Mouse (Mus musculus): ENCODE results near the gene Arhgap15. TPM values are rescaled to one million over a fixed set of nuclear protein-coding genes. Genes with fewer than 3 reads are reported as not detected.

The Arhgap15 gene
- polyA plus RNA-seq, 1 experiment from 2014 or later = 6.0 TPM

DNA sequence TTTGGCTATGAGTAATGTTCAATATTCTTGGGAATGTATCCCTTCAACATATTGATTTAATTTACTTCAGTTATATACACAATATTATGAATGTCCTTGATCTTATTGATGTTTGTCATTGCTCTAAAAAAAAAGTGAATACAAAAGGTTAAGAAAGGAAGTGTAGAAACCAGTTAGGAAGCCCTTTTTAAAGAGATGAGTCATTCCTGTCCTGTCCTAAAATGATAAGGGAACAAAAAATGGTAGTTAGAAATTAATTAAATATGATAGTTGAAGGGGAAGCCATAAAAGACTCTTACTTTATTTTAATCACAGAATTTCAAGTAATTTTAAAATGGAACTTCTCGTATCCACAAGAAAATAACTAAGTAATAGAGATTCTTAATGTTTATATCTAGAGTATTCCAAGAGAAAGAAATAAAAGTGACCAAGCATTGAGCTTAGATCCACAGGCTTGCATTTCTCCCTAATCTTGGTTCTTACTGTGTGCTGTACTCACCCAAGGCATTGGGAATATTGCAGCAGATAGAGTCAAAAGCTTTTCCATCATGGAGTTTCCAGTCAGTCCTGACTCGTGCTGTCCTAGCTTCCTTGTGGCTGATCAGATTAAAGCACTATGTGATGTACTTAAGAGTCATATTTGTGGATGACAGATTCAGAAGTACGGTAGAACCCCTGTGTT lies 291.0 kb downstream of the Arhgap15 start:
- no peak overlapping the region for H3K27ac ChIP-seq (replicated peaks)
- no peak overlapping the region for H3K4me2 ChIP-seq
- ATAC-seq (ENCODE audit: insufficient read depth) = no peak
- H3K36me3 ChIP-seq (replicated peaks) = no peaks in the 10 kb centered on the region
- no peak overlapping the region for H3K9ac ChIP-seq
- H3K27me3 ChIP-seq = no peaks in the 10 kb centered on the region
- H3K9me3 ChIP-seq (replicated peaks) = no peaks in the 10 kb centered on the region
- no peaks in the 10 kb centered on the region for H3K4me1 ChIP-seq (replicated peaks)
- 63% methylated on average over 3 of the region's 3 CpGs for WGBS (ENCODE audit: insufficient replicate concordance)
- no peak overlapping the region for H3K4me3 ChIP-seq (replicated peaks)

GRCm38 (mm10) chr2:44044088-44044487 lies 295.5 kb downstream of the Arhgap15 start:
- no peaks in the 10 kb centered on the region for H3K36me3 ChIP-seq (replicated peaks)
- no peaks in the 10 kb centered on the region for H3K4me1 ChIP-seq (replicated peaks)
- no peak overlapping the region for H3K4me3 ChIP-seq (replicated peaks)
- no peak for ATAC-seq (ENCODE audit: insufficient read depth)
- no peak overlapping the region for H3K4me2 ChIP-seq
- H3K9ac ChIP-seq = no peak overlapping the region
- H3K27me3 ChIP-seq = no peaks in the 10 kb centered on the region
- 52% methylated on average over 2 of the region's 2 CpGs for WGBS (ENCODE audit: insufficient replicate concordance)
- H3K9me3 ChIP-seq (replicated peaks) = no peaks in the 10 kb centered on the region
- H3K27ac ChIP-seq (replicated peaks) = no peak overlapping the region

DNA sequence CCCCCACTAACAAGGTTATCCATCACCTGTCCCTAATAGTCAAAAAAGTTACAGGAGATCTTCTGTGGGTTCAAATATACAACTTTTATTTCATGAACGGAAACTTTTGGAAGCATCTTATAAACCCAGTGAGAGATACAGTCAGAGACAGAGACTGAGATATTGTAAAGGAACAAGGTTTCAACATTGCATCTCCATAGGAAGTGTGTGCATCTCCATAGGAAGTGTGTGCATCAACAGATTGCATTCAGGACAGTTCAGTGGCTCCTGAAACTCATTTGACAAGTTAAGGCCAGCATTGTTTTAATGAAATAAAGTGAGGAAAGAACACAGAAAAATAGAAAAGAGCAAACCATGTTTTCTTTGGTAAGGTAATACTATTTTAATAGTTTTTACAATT lies 296.0 kb downstream of the Arhgap15 start:
- no peak for ATAC-seq (ENCODE audit: insufficient read depth)

GRCm38 (mm10) chr2:44045231-44045630 lies 296.6 kb downstream of the Arhgap15 start:
- no peak overlapping the region for H3K27ac ChIP-seq (replicated peaks)
- WGBS (ENCODE audit: insufficient replicate concordance) = 52% methylated on average over 1 of the region's 1 CpGs
- H3K36me3 ChIP-seq (replicated peaks) = no peaks in the 10 kb centered on the region
- H3K27me3 ChIP-seq = no peaks in the 10 kb centered on the region
- ATAC-seq (ENCODE audit: insufficient read depth) = no peak
- no peaks in the 10 kb centered on the region for H3K9me3 ChIP-seq (replicated peaks)
- H3K4me1 ChIP-seq (replicated peaks) = no peaks in the 10 kb centered on the region
- H3K9ac ChIP-seq = no peak overlapping the region
- H3K4me2 ChIP-seq = no peak overlapping the region
- H3K4me3 ChIP-seq (replicated peaks) = no peak overlapping the region

More for the DNA sequence above, 296.0 kb downstream of the Arhgap15 start:
- Histone ChIP-seq H3K27me3 (no peaks in the 10 kb centered on the region), H3K4me1 (replicated peaks) (no peaks in the 10 kb centered on the region), H3K36me3 (replicated peaks) (no peaks in the 10 kb centered on the region), H3K4me2 (no peak overlapping the region), H3K27ac (replicated peaks) (no peak overlapping the region), H3K9ac (no peak overlapping the region), H3K4me3 (replicated peaks) (no peak overlapping the region), H3K9me3 (replicated peaks) (no peaks in the 10 kb centered on the region)
- WGBS (ENCODE audit: insufficient replicate concordance) = 57% methylated on average over 1 of the region's 1 CpGs

GRCm38 (mm10) chr2:44060306-44060705 lies 311.7 kb downstream of the Arhgap15 start:
- Histone ChIP-seq H3K27me3 (no peaks in the 10 kb centered on the region), H3K4me2 (no peak overlapping the region), H3K36me3 (replicated peaks) (no peaks in the 10 kb centered on the region), H3K9me3 (replicated peaks) (no peaks in the 10 kb centered on the region), H3K27ac (replicated peaks) (no peak overlapping the region), H3K4me1 (replicated peaks) (no peaks in the 10 kb centered on the region), H3K4me3 (replicated peaks) (no peak overlapping the region), H3K9ac (no peak overlapping the region)
- no peak for ATAC-seq (ENCODE audit: insufficient read depth)
- WGBS (ENCODE audit: insufficient replicate concordance) = 75% methylated on average over 9 of the region's 9 CpGs

DNA sequence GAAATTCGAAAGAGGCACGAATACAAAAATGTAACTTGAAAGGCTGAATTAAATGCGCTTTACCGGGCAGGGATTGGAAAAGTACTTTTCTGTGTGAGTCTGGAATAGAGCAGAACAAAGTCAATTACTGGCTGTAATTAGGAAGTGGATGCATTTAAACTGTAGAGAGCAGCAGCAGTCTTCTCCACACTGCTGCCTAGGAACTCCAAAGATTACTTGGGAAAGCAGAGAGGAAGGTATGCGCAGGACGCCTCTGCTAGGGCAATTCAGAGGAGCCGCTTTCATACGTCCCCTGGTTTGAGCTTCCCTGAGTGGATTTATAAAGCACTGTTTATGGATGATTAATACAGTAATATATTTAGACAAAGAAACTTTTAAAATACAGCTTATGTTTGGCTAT lies 312.1 kb downstream of the Arhgap15 start:
- H3K36me3 ChIP-seq (replicated peaks) = no peaks in the 10 kb centered on the region
- no peaks in the 10 kb centered on the region for H3K27me3 ChIP-seq
- no peak overlapping the region for H3K27ac ChIP-seq (replicated peaks)
- ATAC-seq (ENCODE audit: insufficient read depth) = no peak
- no peak overlapping the region for H3K4me2 ChIP-seq
- no peak overlapping the region for H3K9ac ChIP-seq
- H3K4me3 ChIP-seq (replicated peaks) = no peak overlapping the region
- H3K4me1 ChIP-seq (replicated peaks) = no peaks in the 10 kb centered on the region
- H3K9me3 ChIP-seq (replicated peaks) = no peaks in the 10 kb centered on the region
- 78% methylated on average over 8 of the region's 8 CpGs for WGBS (ENCODE audit: insufficient replicate concordance)

DNA sequence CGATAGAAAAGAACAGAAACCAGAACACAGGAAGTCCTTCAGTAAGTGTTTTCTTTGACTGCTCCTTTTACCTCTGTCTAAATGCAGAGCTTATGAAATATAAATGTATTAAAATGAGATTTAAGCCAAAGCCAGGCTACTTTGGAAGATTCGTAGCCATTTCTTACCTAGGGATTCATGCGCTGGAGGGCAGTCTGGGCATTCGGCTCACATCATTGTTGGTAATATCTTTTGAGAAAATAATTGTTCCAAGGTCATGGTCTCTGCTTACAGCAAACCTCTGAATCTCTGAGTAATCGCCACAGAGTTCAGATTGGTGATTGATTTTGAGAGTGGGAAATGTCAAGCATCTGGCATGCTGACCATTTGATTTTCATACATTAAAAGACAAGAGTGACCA lies 316.4 kb downstream of the Arhgap15 start:
- Histone ChIP-seq H3K36me3 (replicated peaks) (no peaks in the 10 kb centered on the region), H3K9ac (no peak overlapping the region), H3K9me3 (replicated peaks) (no peaks in the 10 kb centered on the region), H3K27me3 (no peaks in the 10 kb centered on the region), H3K4me3 (replicated peaks) (no peak overlapping the region), H3K27ac (replicated peaks) (no peak overlapping the region), H3K4me2 (no peak overlapping the region), H3K4me1 (replicated peaks) (no peaks in the 10 kb centered on the region)
- 64% methylated on average over 5 of the region's 5 CpGs for WGBS (ENCODE audit: insufficient replicate concordance)
- no peak for ATAC-seq (ENCODE audit: insufficient read depth)

DNA sequence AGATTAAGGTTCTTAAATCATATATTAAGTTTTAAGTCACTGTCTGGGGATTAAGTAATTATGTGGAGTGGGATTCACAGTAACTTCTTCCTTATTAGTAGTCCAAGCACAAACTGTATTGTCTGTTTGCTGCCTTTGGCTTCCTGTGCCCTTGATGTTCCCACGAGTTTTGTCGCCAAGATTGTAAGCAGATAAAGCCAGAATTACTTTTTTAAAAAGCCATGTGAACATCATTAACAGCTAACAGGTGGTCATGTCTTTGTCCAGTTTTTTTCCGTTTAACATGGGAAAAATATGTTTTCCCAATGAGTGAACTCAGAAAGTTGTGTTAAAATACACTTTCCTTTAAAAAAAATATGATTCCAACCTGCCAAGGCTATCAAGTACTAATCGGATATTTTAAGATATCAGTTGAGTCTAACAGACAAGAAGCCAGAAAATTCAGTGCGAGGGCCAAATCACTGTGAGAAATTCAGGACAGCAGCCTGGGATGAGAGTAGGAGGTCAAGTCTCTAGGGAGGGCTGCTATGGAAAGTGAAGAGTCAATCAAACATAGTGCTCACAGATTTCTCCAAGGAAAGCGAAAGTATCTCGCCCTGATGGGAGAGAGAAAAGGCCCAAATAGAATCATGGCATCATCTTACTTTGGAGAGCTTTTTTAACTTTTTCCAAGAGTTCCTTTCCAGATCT lies 319.7 kb downstream of the Arhgap15 start:
- H3K9ac ChIP-seq = no peak overlapping the region
- H3K4me1 ChIP-seq (replicated peaks) = no peaks in the 10 kb centered on the region
- 66% methylated on average over 7 of the region's 7 CpGs for WGBS (ENCODE audit: insufficient replicate concordance)
- no peaks in the 10 kb centered on the region for H3K9me3 ChIP-seq (replicated peaks)
- H3K36me3 ChIP-seq (replicated peaks) = no peaks in the 10 kb centered on the region
- no peak overlapping the region for H3K4me3 ChIP-seq (replicated peaks)
- no peak overlapping the region for H3K27ac ChIP-seq (replicated peaks)
- no peak overlapping the region for H3K4me2 ChIP-seq
- no peaks in the 10 kb centered on the region for H3K27me3 ChIP-seq
- ATAC-seq (ENCODE audit: insufficient read depth) = no peak

DNA sequence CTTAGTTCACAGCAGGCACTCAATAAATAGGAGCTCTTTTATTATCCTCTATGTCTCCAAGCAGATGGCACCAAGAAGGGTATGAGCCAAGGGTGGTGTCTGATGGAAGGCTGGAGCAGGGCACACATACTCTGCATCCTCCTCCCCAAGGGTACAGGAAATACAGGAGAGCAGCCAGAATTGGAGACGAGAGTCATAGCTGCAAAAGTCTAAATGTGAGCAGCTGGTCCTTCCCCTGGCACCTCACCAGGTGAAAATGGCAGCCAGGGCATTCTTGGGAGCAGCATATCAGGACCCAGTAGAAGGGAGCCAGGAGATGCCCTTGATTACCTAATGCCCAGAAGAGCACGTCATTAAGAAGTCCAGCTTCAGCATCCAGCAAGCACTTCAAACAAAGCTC lies 320.3 kb downstream of the Arhgap15 start:
- Histone ChIP-seq H3K9me3 (replicated peaks) (no peaks in the 10 kb centered on the region), H3K9ac (no peak overlapping the region), H3K4me3 (replicated peaks) (no peak overlapping the region), H3K27me3 (no peaks in the 10 kb centered on the region), H3K4me1 (replicated peaks) (no peaks in the 10 kb centered on the region), H3K36me3 (replicated peaks) (no peaks in the 10 kb centered on the region), H3K27ac (replicated peaks) (no peak overlapping the region), H3K4me2 (no peak overlapping the region)
- 54% methylated on average over 2 of the region's 2 CpGs for WGBS (ENCODE audit: insufficient replicate concordance)
- ATAC-seq (ENCODE audit: insufficient read depth) = no peak

- no peak for ATAC-seq (ENCODE audit: insufficient read depth)
- Histone ChIP-seq H3K36me3 (replicated peaks) (no peaks in the 10 kb centered on the region), H3K9me3 (replicated peaks) (no peaks in the 10 kb centered on the region), H3K4me3 (replicated peaks) (no peak overlapping the region), H3K9ac (no peak overlapping the region), H3K4me2 (no peak overlapping the region), H3K27ac (replicated peaks) (no peak overlapping the region), H3K4me1 (replicated peaks) (no peaks in the 10 kb centered on the region), H3K27me3 (no peaks in the 10 kb centered on the region)
Observed at GRCm38 (mm10) chr2:44076570-44076969, 327.9 kb downstream of the Arhgap15 start.

- ATAC-seq (ENCODE audit: insufficient read depth) = no peak
- Histone ChIP-seq H3K27ac (replicated peaks) (no peak overlapping the region), H3K36me3 (replicated peaks) (no peaks in the 10 kb centered on the region), H3K4me2 (no peak overlapping the region), H3K4me3 (replicated peaks) (no peak overlapping the region), H3K4me1 (replicated peaks) (no peaks in the 10 kb centered on the region), H3K27me3 (no peaks in the 10 kb centered on the region), H3K9me3 (replicated peaks) (no peaks in the 10 kb centered on the region), H3K9ac (no peak overlapping the region)
- WGBS (ENCODE audit: insufficient replicate concordance) = 71% methylated on average over 6 of the region's 6 CpGs
Observed at GRCm38 (mm10) chr2:44080530-44080929, 331.9 kb downstream of the Arhgap15 start.

- no peak overlapping the region for H3K4me2 ChIP-seq
- H3K9ac ChIP-seq = no peak overlapping the region
- H3K9me3 ChIP-seq (replicated peaks) = no peaks in the 10 kb centered on the region
- no peaks in the 10 kb centered on the region for H3K36me3 ChIP-seq (replicated peaks)
- H3K4me1 ChIP-seq (replicated peaks) = no peaks in the 10 kb centered on the region
- H3K27ac ChIP-seq (replicated peaks) = no peak overlapping the region
- WGBS (ENCODE audit: insufficient replicate concordance) = 62% methylated on average over 4 of the region's 4 CpGs
- no peaks in the 10 kb centered on the region for H3K27me3 ChIP-seq
- ATAC-seq (ENCODE audit: insufficient read depth) = no peak
- no peak overlapping the region for H3K4me3 ChIP-seq (replicated peaks)
Observed at GRCm38 (mm10) chr2:44081241-44081640, 332.6 kb downstream of the Arhgap15 start.
